Mouse (Mus musculus): Measurements from ENCODE around the gene Myadml2. TPM values are rescaled to one million over a fixed set of nuclear protein-coding genes. Genes with fewer than 3 reads are reported as not detected.
A peak's percentile ranks its signal among the peaks of the same experiment; 100 is the strongest.

Myadml2 gene
- total and polyA plus RNA-seq, 2 experiments from 2014 or later = 29.3 to 32.7 TPM

DNA sequence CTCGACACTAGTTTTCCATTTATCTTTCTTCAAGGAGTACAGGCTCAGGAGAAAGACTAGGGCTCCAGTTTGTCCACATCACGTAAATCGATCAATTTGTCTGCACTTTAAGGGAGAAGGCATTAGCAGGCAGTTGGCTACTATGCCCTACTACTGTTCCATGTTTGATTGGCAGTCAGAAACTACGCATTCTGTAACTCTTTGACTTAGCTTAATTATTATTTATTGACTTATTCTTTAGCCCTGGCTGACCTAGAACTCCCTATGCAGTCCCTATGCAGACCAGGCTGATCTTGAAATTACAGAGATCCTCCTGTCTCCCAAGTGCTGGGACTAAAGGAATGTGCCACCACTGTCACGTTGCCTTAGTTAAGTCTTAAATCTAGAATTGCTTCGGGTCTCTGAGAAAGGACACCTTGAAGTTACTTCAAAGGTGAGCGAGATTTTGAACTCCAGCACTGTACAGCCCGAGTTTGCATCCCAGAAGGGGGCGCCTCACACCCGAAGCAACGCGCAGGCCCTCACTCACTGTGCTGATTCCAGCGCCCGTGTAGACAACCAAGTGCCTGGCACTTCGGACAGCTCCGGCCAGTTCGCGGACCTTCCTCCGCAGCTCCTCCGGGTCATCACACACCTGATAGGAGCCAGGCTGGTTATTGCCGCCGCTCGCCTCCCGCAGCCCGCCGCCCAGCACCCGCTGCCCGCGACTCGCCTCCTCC lies 23.8 kb downstream of the Myadml2 start:
- H3K4me2 ChIP-seq (ENCODE audit: low read depth, low read length) = peak overlapping the region; percentile 96
- H3K27me3 ChIP-seq (ENCODE audit: control insufficient read depth, insufficient read depth, low read length) = no peaks in the 10 kb centered on the region
- H3K4me1 ChIP-seq (ENCODE audit: control insufficient read depth, insufficient read depth) = peaks cover 4% of the 10 kb centered on the region
- H3K4me3 ChIP-seq (ENCODE audit: low read depth, low read length) = peak overlapping the region; percentile 95
- 12% methylated on average over 29 of the region's 30 CpGs for WGBS
- ATAC-seq (ENCODE audit: insufficient read depth, low read depth) (peak; percentile 81), DNase-seq (ENCODE audit: low spot score) (no peak)
- peaks cover 43% of the 10 kb centered on the region for H3K36me3 ChIP-seq (replicated peaks; ENCODE audit: control insufficient read depth, insufficient read depth, low read length)
- peak overlapping the region; percentile 72 for H3K9ac ChIP-seq (replicated peaks; ENCODE audit: low read depth, low read length)
- no peaks in the 10 kb centered on the region for H3K9me3 ChIP-seq (replicated peaks; ENCODE audit: control insufficient read depth, low read length)
- TF ChIP-seq CTCF (IDR thresholded peaks at IDR 0.05; ENCODE audit: low read depth) = peak; percentile 51
- TF ChIP-seq EP300 (IDR thresholded peaks at IDR 0.05; ENCODE audit: low read depth) = no peak
- H3K27ac ChIP-seq (ENCODE audit: low read depth) = peak overlapping the region; percentile 89

DNA sequence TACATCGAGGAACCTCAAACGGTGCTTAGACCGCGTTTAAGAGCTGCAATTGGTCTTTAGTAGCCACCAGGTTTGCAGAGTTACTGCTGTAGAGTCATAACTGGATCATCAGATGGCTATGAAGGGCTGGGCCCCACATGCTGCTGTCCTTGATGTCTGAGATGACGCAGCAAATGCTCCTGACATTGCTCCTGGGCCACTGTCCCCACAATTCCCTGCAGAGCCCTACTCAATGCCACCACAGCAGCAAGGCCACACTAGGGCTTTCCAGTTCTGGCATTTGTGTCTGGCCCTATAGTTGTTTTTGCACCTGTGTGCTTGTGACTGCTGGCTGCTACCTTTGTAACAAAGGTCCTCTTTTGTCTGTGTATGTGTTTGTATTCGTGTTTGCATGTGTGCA lies 25.2 kb downstream of the Myadml2 start:
- H3K36me3 ChIP-seq (replicated peaks; ENCODE audit: control insufficient read depth, insufficient read depth, low read length) = peaks cover 47% of the 10 kb centered on the region
- H3K4me2 ChIP-seq (ENCODE audit: low read depth, low read length) = no peak overlapping the region
- no peaks in the 10 kb centered on the region for H3K27me3 ChIP-seq (ENCODE audit: control insufficient read depth, insufficient read depth, low read length)
- WGBS = 82% methylated on average over 6 of the region's 6 CpGs
- H3K9me3 ChIP-seq (replicated peaks; ENCODE audit: control insufficient read depth, low read length) = no peaks in the 10 kb centered on the region
- DNase-seq (ENCODE audit: low spot score) (no peak), ATAC-seq (ENCODE audit: insufficient read depth, low read depth) (no peak)
- no peak for TF ChIP-seq CTCF (IDR thresholded peaks at IDR 0.05; ENCODE audit: low read depth)
- no peak for TF ChIP-seq EP300 (IDR thresholded peaks at IDR 0.05; ENCODE audit: low read depth)
- H3K9ac ChIP-seq (replicated peaks; ENCODE audit: low read depth, low read length) = no peak overlapping the region
- H3K4me1 ChIP-seq (ENCODE audit: control insufficient read depth, insufficient read depth) = peaks cover 4% of the 10 kb centered on the region
- H3K4me3 ChIP-seq (ENCODE audit: low read depth, low read length) = no peak overlapping the region
- H3K27ac ChIP-seq (ENCODE audit: low read depth) = no peak overlapping the region

DNA sequence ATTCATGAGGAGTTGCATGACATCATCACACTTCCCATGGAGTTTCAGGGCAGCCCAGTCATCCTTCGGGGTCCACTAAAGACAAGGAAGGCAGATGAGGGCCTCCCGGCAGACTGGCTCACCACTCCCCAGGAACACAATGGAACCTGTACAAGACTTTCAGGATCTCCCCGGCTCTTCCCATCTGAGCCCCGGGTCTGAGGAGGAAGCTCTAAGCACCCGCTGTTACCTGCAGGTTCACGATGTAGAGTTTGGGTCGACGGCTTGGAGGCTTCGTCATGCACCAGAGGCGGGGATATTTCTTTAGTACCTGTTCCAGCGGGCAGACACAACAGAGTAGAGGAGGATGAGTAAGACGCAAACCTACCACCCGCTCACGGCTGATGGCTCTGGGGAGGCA lies 27.8 kb downstream of the Myadml2 start:
- no peak for TF ChIP-seq CTCF (IDR thresholded peaks at IDR 0.05; ENCODE audit: low read depth)
- no peak for TF ChIP-seq EP300 (IDR thresholded peaks at IDR 0.05; ENCODE audit: low read depth)

DNA sequence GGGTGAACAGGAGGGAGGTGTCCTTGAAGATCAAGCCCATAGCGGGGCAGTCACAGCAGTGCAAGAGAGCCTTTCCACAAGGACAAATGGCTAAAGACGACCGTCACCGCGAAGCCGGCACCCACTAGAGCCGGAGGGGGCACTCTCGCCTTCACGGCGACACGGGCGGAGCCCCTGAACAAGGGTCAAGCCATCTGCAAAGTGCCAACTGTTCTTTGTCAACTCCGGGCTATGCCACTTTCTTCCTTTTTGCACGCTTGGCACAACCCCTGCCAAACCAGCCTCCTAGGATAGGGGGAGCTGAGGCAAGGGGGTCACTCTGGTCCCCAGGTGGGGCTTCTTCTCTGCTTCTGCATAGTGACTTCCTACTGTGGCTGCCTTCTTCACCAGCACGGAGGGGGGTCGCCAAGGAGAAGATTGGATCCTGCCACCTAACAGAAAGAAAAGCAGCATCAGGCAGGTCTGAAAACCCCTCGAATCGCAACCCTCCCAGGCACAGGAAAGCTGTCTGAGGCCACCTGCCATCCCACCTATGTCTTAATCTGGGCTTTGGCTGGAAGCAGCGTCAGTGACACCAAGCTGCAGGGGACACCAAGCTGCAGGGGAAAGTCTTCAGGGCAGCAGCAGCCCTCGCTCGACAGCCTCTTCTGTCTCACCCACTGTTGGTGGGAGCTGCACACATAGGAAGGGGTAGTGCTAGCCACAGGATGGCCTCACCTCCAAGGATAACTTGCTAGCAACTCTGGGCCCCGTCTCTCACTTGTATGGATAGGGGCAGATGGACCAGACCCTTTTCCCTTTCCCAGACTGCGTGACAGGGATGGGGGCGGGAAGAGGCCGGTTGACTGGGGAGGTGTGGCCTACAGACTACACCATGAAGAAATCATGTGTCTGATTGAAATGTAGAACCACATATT lies 29.1 kb downstream of the Myadml2 start:
- Histone ChIP-seq H3K4me2 (ENCODE audit: low read depth, low read length) (no peak overlapping the region), H3K4me1 (ENCODE audit: control insufficient read depth, insufficient read depth) (peaks cover 12% of the 10 kb centered on the region), H3K4me3 (ENCODE audit: low read depth, low read length) (no peak overlapping the region), H3K9ac (replicated peaks; ENCODE audit: low read depth, low read length) (no peak overlapping the region), H3K27me3 (ENCODE audit: control insufficient read depth, insufficient read depth, low read length) (no peaks in the 10 kb centered on the region), H3K27ac (ENCODE audit: low read depth) (no peak overlapping the region), H3K36me3 (replicated peaks; ENCODE audit: control insufficient read depth, insufficient read depth, low read length) (peaks cover 53% of the 10 kb centered on the region), H3K9me3 (replicated peaks; ENCODE audit: control insufficient read depth, low read length) (no peaks in the 10 kb centered on the region)
- no peak for TF ChIP-seq CTCF (IDR thresholded peaks at IDR 0.05; ENCODE audit: low read depth)
- no peak for TF ChIP-seq EP300 (IDR thresholded peaks at IDR 0.05; ENCODE audit: low read depth)
- WGBS = 90% methylated on average over 25 of the region's 25 CpGs
- ATAC-seq (ENCODE audit: insufficient read depth, low read depth) (no peak), DNase-seq (ENCODE audit: low spot score) (no peak)

More for the DNA sequence above, 27.8 kb downstream of the Myadml2 start:
- Histone ChIP-seq H3K4me1 (ENCODE audit: control insufficient read depth, insufficient read depth) (peaks cover 16% of the 10 kb centered on the region), H3K27ac (ENCODE audit: low read depth) (no peak overlapping the region), H3K27me3 (ENCODE audit: control insufficient read depth, insufficient read depth, low read length) (no peaks in the 10 kb centered on the region), H3K9me3 (replicated peaks; ENCODE audit: control insufficient read depth, low read length) (no peaks in the 10 kb centered on the region), H3K9ac (replicated peaks; ENCODE audit: low read depth, low read length) (no peak overlapping the region), H3K4me3 (ENCODE audit: low read depth, low read length) (no peak overlapping the region), H3K36me3 (replicated peaks; ENCODE audit: control insufficient read depth, insufficient read depth, low read length) (peaks cover 46% of the 10 kb centered on the region), H3K4me2 (ENCODE audit: low read depth, low read length) (no peak overlapping the region)
- DNase-seq (ENCODE audit: low spot score) (no peak), ATAC-seq (ENCODE audit: insufficient read depth, low read depth) (no peak)
- 87% methylated on average over 14 of the region's 14 CpGs for WGBS

DNA sequence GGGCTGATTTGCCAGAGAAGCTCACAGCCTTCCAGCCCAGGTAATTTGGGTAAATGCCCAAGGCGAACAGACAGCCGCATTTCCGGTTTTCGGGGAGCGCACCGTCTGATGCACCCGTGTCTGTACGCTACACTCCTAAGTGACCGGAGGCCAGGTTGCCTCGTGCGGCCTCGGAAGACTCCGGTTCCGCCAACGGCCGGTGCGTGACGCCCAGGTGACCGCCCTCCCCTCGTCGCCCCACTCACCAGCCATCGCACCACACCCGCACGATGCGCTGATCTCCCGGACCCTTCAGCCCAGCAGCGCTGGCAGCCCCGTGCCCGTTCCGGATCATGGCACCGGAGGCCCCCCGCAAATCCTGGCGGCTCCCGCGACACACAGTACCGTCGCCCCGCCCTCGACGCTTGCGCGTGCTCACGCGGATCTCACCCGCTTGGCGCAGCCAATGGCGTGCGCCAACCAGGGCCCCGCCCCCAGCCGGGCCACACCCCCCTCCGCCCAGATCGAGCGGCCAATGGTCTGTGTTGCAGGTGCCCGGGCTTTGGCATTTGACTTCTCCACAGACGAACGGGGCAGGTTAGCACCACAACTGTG lies 30.3 kb downstream of the Myadml2 start, which contains the start of gene Pcyt2:
Gene Pcyt2 (minus strand): TSS at position 418 of the 594 bp plus-strand sequence.
- WGBS = under 1% methylated on average over 56 of the region's 56 CpGs
- peak within 1 kb of the TSS; percentile 88 for H3K4me3 ChIP-seq (ENCODE audit: low read depth, low read length)
- no peaks in the 10 kb centered on the region for H3K9me3 ChIP-seq (replicated peaks; ENCODE audit: control insufficient read depth, low read length)
- no peaks in the 10 kb centered on the region for H3K27me3 ChIP-seq (ENCODE audit: control insufficient read depth, insufficient read depth, low read length)
- ATAC-seq (ENCODE audit: insufficient read depth, low read depth) = peak; percentile 97
- H3K4me1 ChIP-seq (ENCODE audit: control insufficient read depth, insufficient read depth) = peaks cover 12% of the 10 kb centered on the region
- peak within 1 kb of the TSS; percentile 70 for H3K9ac ChIP-seq (replicated peaks; ENCODE audit: low read depth, low read length)
- H3K4me2 ChIP-seq (ENCODE audit: low read depth, low read length) = peak within 1 kb of the TSS; percentile 99
- TF ChIP-seq EP300 (IDR thresholded peaks at IDR 0.05; ENCODE audit: low read depth) = peak; percentile 53; the same call in 1 of the 2 replicates
- no peak for TF ChIP-seq CTCF (IDR thresholded peaks at IDR 0.05; ENCODE audit: low read depth)
- peak; percentile 82 for DNase-seq (ENCODE audit: low spot score)
- H3K36me3 ChIP-seq (replicated peaks; ENCODE audit: control insufficient read depth, insufficient read depth, low read length) = peaks cover 54% of the 10 kb centered on the region
- peak within 1 kb of the TSS; percentile 84 for H3K27ac ChIP-seq (ENCODE audit: low read depth)

All from heart, postnatal 0 days (tissue).